Mouse (Mus musculus): ENCODE results near the gene Olfr54. TPM values are rescaled to one million over a fixed set of nuclear protein-coding genes. Genes with fewer than 3 reads are reported as not detected.

Gene Olfr54
- total RNA-seq, 2 experiments from 2014 or later, result not detected

DNA sequence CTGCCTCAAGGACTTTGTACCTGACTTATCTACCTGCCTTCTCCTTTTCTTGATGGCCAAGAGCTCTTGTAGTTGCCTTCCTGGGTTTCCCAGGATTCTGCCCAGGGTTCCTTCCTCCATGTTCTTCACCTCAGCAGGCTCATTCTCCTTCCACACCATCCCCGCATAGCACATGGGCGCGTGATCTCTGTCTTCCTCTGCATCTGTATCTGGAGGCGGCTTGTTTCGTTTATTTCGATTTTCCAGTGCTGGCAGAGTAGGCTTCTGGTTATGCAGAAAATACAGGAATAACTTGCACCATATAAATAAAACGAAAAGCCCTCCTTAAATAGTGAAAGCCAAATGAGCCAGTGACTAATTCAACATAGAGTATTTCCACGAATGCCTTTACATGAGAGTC, 49.8 kb downstream of the Olfr54 start:
- DNase-seq, result no peak
- intact Hi-C loops (cut with DNase I), result no loop called here

Other genes starting within 250 kb of the Olfr54 start
- gene Zfp354c, start 186.5 kb upstream of the Olfr54 start, total RNA-seq (2021), result 1 to 10 TPM; 7.0 to 7.7 TPM
- 1 to 10 TPM in 1 of 2 experiments, under 1 TPM in 1; 0.72 to 1.2 TPM for gene Zfp879, start 172.7 kb upstream of the Olfr54 start, total RNA-seq (2021)
- not detected for gene Grm6, start 163.6 kb upstream of the Olfr54 start, total RNA-seq (2021)
- 1 to 10 TPM; 1.1 to 2.3 TPM for gene Zfp454, start 126.6 kb upstream of the Olfr54 start, total RNA-seq (2021)
- gene Zfp2, start 98.1 kb upstream of the Olfr54 start, total RNA-seq (2021), result 1 to 10 TPM; 3.1 to 4.6 TPM
- 1 to 10 TPM; 1.1 to 1.3 TPM for gene Zfp354b, start 82.6 kb upstream of the Olfr54 start, total RNA-seq (2021)
- gene 4933414I15Rik, start 70.5 kb upstream of the Olfr54 start, total RNA-seq (2021), result not detected
- gene Prop1, start 60.5 kb upstream of the Olfr54 start, total RNA-seq (2021), result not detected
- not detected for gene Olfr1378, start 47.7 kb upstream of the Olfr54 start, total RNA-seq (2021)
- not detected for gene Olfr1377, start 32.3 kb upstream of the Olfr54 start, total RNA-seq (2021)
- gene Olfr51, start 10.6 kb upstream of the Olfr54 start, total RNA-seq (2021), result not detected
- gene Olfr1375, start 33.9 kb downstream of the Olfr54 start, total RNA-seq (2021), result not detected
- gene Zfp354a, start 45.0 kb downstream of the Olfr54 start, total RNA-seq (2021), result 1 to 10 TPM; 2.1 to 2.9 TPM
- not detected for gene Gm12569, start 206.2 kb downstream of the Olfr54 start, total RNA-seq (2021)
- gene Clk4, start 247.5 kb downstream of the Olfr54 start, total RNA-seq (2021), result 10 to 100 TPM; 47.3 to 48.2 TPM
- gene BC049762, start 248.8 kb downstream of the Olfr54 start, total RNA-seq (2021), result not detected

Data from heart, postnatal 10 days (tissue).